Mouse (Mus musculus) MEL (cell line): ENCODE measurements around the gene Gltp.

Source experiments
- CTCF ChIP-seq, 3 experiments: IDR thresholded peaks in 2 of 3; conservative IDR thresholded peaks in 1 of 3; 2 replicates each; pipeline ENCODE4 v1.5.1; 2011 to 2012; ENCODE audit warnings: low read length in 3 of 3, low read depth in 2 of 3, mild to moderate bottlenecking in 2 of 3, improper control_type of control experiment in 1 of 3, inconsistent platforms in 1 of 3, mixed read lengths in 1 of 3, moderate library complexity in 1 of 3; ENCODE audit not compliant: control insufficient read depth in 1 of 3, insufficient read depth in 1 of 3, poor library complexity in 1 of 3, severe bottlenecking in 1 of 3
- E2F4 ChIP-seq: IDR thresholded peaks from 2 replicates; pipeline ENCODE4 v1.6.1; 2011; ENCODE audit warnings: low read depth, low read length, improper control_type of control experiment, borderline replicate concordance
- MAFK ChIP-seq: IDR thresholded peaks from 2 replicates; pipeline ENCODE4 v1.6.1; 2011; ENCODE audit warnings: low read depth, mild to moderate bottlenecking, low read length, improper control_type of control experiment, borderline replicate concordance
- RAD21 ChIP-seq: IDR thresholded peaks from 2 replicates; pipeline ENCODE4 v1.6.1; 2011; ENCODE audit warnings: mild to moderate bottlenecking, low read depth, low read length, improper control_type of control experiment
- TCF12 ChIP-seq: IDR thresholded peaks from 2 replicates; pipeline ENCODE4 v1.6.1; 2014; ENCODE audit warnings: low read depth, mild to moderate bottlenecking, inconsistent platforms, low read length, improper control_type of control experiment, moderate library complexity
- USF1 ChIP-seq: IDR thresholded peaks from 2 replicates; pipeline ENCODE4 v1.6.1; 2014; ENCODE audit warnings: low read depth, mild to moderate bottlenecking, inconsistent platforms, low read length, improper control_type of control experiment, moderate library complexity
- ZKSCAN1 ChIP-seq: IDR thresholded peaks from 2 replicates; pipeline ENCODE4 v1.6.1; 2012; ENCODE audit warnings: low read depth, mild to moderate bottlenecking, inconsistent platforms, low read length, improper control_type of control experiment, moderate library complexity

- TF ChIP-seq TCF12 = no peak
- TF ChIP-seq USF1 = no peak
- TF ChIP-seq MAFK = no peak
- TF ChIP-seq CTCF (IDR thresholded peaks at IDR 0.05 in 2 of 3, conservative IDR thresholded peaks at IDR 0.05 in 1 of 3; ENCODE audit: control insufficient read depth in 1 of 3, insufficient read depth in 1 of 3, low read depth in 2 of 3, low read length in 3 of 3, poor library complexity in 1 of 3, severe bottlenecking in 1 of 3) = peak; percentile 16 to 54 (median 20); a peak in 3 of 6 replicates
- TF ChIP-seq E2F4 = no peak
- peak; percentile 34 for TF ChIP-seq RAD21
- TF ChIP-seq ZKSCAN1 = no peak
These were observed 5.0 kb upstream of the Gltp start for GRCm38 (mm10) chr5:114695775-114696174.
